Mouse (Mus musculus) mature B cell (primary cell): ENCODE measurements around the gene Ankrd6.

Experiments used
- in situ Hi-C: fragments of 300-500 bp; cut with MboI; formaldehyde crosslinking; loops from 2 replicates; pipeline ENCODE4 v1.14.3; 2019

Ankrd6 gene

DNA sequence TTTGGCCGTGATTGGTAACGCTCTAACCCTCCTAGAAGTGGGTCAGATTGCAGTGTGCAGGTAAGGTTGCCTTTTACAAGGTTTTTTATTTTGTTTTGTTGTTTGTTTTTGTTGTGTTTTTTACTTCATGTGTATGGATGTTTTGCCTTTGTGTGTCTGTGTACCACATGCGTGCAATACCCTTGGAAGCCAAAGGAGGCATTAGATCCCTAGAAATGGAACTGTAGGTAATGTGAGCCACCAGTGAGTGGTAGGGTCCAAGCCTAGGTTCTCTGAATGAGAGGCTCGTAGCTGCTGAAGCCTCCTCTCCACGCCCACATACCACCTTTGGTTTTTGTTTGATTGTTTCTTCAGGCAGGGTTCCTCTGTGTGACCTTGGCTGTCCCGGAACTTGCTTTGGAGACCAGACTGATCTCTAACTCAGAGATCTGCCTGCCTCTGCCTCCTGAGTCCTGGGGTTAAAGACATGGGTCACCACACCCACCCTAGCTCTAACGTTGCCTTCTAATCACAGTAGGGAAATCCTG lies 180.3 kb downstream of the Ankrd6 start:
- in situ Hi-C loops, result no loop called here

DNA sequence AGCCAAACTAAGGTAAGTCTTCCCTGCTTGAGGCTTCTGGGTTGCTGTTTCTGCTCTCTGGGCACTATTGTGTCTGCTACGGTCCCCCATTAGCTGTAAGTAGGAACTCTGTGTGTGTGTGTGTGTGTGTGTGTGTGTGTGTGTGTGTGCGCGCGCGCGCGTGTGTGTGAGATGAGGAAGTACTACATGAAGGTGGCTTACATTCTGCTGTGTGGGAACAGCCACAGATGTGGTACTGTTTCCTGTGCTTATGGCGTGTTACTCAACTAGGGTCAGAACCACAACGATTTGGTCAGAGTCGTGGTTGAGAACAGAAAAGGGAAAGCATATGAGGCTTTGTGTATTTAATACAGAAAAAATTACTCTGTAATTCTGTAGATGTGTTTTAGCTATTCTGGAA lies 182.6 kb downstream of the Ankrd6 start:
- in situ Hi-C loops, result no loop called here

DNA sequence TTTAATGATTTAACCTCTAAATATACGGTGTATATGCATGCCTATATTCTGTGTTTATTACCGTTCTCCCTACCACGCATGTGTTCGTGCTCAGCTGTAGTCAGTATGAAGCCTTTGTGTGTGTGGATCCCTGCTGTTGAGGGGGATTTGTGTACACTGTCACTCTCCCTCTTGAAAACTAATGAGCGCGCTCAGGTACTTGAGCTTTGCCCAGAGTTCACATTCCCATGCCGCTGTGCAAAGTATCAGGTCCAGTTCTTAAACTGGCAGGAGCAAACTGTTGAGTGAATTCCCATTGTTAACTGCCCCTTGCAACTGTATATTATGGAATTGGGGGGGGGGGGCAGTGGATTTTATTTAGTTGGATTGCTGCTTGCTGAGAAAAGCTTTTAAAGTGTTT lies 183.2 kb downstream of the Ankrd6 start:
- in situ Hi-C loops, result no loop called here

DNA sequence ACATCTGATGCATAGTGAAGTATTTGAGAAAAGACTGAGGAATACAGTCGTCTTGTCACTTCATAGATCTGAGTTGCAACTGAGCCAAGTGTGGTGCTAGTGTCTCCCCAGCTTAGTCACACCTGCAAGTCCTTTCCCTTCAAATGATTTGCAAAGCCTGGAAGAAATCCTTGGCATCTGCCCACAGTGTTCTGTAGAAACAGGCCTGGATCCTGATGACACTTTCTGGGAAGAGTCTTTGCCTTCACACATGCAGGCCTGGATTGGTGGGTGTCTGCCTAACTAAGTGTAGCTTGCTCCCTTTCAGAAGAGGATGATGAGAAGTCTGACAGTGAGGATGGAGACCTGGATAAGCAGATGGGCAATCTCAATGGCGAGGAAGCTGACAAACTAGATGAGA lies 193.2 kb downstream of the Ankrd6 start:
- in situ Hi-C loops, result no loop called here
